Mouse (Mus musculus) CD4-positive, CD25-positive, alpha-beta regulatory T cell, adult 4 months (primary cell): ENCODE measurements around the gene Srp54a. TPM values are rescaled to one million over a fixed set of nuclear protein-coding genes. Genes with fewer than 3 reads are reported as not detected.
"Not testable (repeated sequence)": the region's sequence is repeated elsewhere in the genome, so short reads cannot be mapped to it uniquely, and the experiment has no call there.

ENCODE experiments used
- ATAC-seq: one replicate; pipeline ENCODE4 v1.8.0; 2017
- polyA plus RNA-seq, 2 experiments: library from polyadenylated mRNA; unstranded; fragments of 100-300 nt; shearing (Covaris generic); gene quantifications; one replicate each; pipeline ENCODE4 v1.2.1; 2017

The Srp54a gene
- polyA plus RNA-seq, 2 experiments from 2014 or later = 140 to 147 TPM

GRCm38 (mm10) chr12:55135540-55135939 is 55.5 kb downstream of the Srp54a start:
- ATAC-seq = not testable (repeated sequence)

- ATAC-seq = not testable (repeated sequence)
Observed at GRCm38 (mm10) chr12:55137859-55138258, 57.8 kb downstream of the Srp54a start.

GRCm38 (mm10) chr12:55154559-55155448 is 74.7 kb downstream of the Srp54a start, which contains the start of gene Srp54b:
Srp54b (plus strand) TSS chr12:55155104.
- peak; percentile 92 for ATAC-seq

GRCm38 (mm10) chr12:55155449-55155783 is 75.4 kb downstream of the Srp54a start:
- ATAC-seq = peak; percentile 53

Other genes starting within 250 kb of the Srp54a start
- 10 to 100 TPM; 24.0 to 28.2 TPM for gene Cfl2, start 217.4 kb upstream of the Srp54a start, polyA plus RNA-seq
- gene Gm20403, start 93.7 kb upstream of the Srp54a start, polyA plus RNA-seq = not detected
- 10 to 100 TPM; 25.3 to 26.2 TPM for gene Baz1a, start 65.9 kb upstream of the Srp54a start, polyA plus RNA-seq
- 10 to 100 TPM; 17.2 to 22.1 TPM for gene 2700097O09Rik, start 152 bp upstream of the Srp54a start, polyA plus RNA-seq
- gene Fam177a, start 44.2 kb downstream of the Srp54a start, polyA plus RNA-seq = 10 to 100 TPM in 1 of 2 experiments, 1 to 10 TPM in 1; 9.4 to 18.7 TPM
- gene Srp54b, start 74.8 kb downstream of the Srp54a start, polyA plus RNA-seq = 10 to 100 TPM; 39.0 to 40.9 TPM
- 1 to 10 TPM in 1 of 2 experiments, not detected in 1; 6.5 TPM for gene 1700047I17Rik2, start 119.3 kb downstream of the Srp54a start, polyA plus RNA-seq
- gene Srp54c, start 149.9 kb downstream of the Srp54a start, polyA plus RNA-seq = 10 to 100 TPM; 41.9 to 52.0 TPM
- gene 1110008L16Rik, start 219.3 kb downstream of the Srp54a start, polyA plus RNA-seq = 10 to 100 TPM in 1 of 2 experiments, 1 to 10 TPM in 1; 7.2 to 11.9 TPM
- 10 to 100 TPM; 17.8 to 19.1 TPM for gene Ppp2r3c, start 222.7 kb downstream of the Srp54a start, polyA plus RNA-seq